Mouse (Mus musculus) frontal cortex, adult 2 months (tissue): ENCODE results near the gene Thap3. TPM values are rescaled to one million over a fixed set of nuclear protein-coding genes. Genes with fewer than 3 reads are reported as not detected.
"Not testable (repeated sequence)": the region's sequence is repeated elsewhere in the genome, so short reads cannot be mapped to it uniquely, and the experiment has no call there.

Experiments used
- DNase-seq, 2 experiments: peaks; one replicate each; pipeline ENCODE4 v3.0.0; 2022; ENCODE audit warnings: low spot score in 1 of 2; ENCODE audit errors: extremely low spot score in 1 of 2
- polyA plus RNA-seq: library from polyadenylated mRNA; depleted of rRNA; stranded (reverse); fragments of >200 nt; gene quantifications from 2 replicates; pipeline ENCODE4 v1.2.3, GENCODE M21; 2012; rRNA removed

Thap3 gene
- polyA plus RNA-seq, result 29.8 and 39.4 TPM in 2 replicates

- peak in 1 of 2 experiments; percentile 85 for DNase-seq
These were observed at the start of gene Thap3 for GRCm38 (mm10) chr4:151988342-151989109. Thap3 (minus strand) TSS chr4:151988997.

DNA sequence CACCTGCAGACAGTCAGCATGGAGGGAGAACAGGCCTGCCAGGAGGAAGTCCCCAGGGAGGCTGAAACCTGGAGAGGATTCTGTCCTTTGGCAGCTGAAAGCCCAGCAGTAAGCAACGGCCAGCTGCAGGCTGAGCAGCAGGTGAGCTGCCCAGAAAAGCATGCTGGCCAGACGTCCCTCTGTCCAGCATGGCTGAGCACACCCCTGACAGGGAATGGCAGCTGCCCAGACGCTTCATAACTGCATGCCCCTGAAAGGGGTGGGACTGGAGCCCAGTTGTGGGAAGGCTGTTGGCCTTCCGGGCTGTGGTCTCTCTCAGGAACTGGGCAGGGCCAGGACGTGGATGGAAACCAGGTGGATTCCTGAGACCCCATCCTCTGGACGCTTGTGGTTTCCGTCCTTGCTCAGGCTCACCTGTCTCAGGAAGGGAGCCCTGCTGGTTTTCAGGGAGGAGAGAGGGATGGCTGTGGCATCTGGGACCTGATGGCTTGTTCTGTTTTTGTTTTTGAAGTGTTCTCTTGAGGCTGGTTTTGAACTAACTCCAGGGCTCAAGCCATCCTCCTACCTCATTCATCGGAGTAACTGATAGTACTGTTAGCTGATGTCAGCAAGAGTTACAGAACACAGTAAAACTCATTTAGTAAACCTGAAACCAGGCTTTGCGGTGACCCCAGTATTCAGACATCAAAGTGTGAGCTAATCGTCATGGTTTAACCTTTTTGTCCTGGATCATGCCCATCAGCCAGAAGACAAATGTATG lies 49.6 kb upstream of the Thap3 start, which contains the start of gene Tas1r1:
TSS of gene Tas1r1 (minus strand) at position 344 of the 760 bp plus-strand sequence.
- no peak for DNase-seq

GRCm38 (mm10) chr4:152036464-152036863 lies 47.7 kb upstream of the Thap3 start:
- not testable (repeated sequence) for DNase-seq

DNA sequence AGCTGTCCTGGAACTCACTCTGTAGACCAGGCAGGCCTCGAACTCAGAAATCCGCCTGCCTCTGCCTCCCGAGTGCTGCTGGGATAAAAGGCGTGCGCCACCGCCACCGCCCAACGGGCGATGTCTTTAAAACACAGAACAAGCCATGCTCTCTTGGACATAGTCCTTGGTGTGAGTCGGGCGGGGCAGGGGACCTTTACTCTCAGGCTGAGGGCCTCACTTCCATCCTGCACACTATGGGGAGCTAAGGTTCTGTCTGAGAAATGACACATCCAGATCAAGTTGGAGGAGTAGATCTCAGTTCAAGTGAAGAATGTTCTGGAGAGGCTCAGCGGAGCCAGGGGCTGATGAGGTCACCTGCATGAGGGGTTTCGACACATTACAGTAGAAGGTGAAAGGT lies 44.1 kb upstream of the Thap3 start:
- DNase-seq, result no peak

- DNase-seq, result no peak
These were observed 41.2 kb upstream of the Thap3 start for GRCm38 (mm10) chr4:152029997-152030396.

GRCm38 (mm10) chr4:152029087-152029486 lies 40.3 kb upstream of the Thap3 start:
- DNase-seq, result no peak

GRCm38 (mm10) chr4:152028456-152028855 lies 39.7 kb upstream of the Thap3 start:
- DNase-seq, result no peak

- DNase-seq, result peak; percentile 96 to 97
These were observed 38.7 kb upstream of the Thap3 start, which contains the start of gene Zbtb48 for GRCm38 (mm10) chr4:152027524-152027923. Zbtb48 (minus strand) TSS chr4:152027671.

DNA sequence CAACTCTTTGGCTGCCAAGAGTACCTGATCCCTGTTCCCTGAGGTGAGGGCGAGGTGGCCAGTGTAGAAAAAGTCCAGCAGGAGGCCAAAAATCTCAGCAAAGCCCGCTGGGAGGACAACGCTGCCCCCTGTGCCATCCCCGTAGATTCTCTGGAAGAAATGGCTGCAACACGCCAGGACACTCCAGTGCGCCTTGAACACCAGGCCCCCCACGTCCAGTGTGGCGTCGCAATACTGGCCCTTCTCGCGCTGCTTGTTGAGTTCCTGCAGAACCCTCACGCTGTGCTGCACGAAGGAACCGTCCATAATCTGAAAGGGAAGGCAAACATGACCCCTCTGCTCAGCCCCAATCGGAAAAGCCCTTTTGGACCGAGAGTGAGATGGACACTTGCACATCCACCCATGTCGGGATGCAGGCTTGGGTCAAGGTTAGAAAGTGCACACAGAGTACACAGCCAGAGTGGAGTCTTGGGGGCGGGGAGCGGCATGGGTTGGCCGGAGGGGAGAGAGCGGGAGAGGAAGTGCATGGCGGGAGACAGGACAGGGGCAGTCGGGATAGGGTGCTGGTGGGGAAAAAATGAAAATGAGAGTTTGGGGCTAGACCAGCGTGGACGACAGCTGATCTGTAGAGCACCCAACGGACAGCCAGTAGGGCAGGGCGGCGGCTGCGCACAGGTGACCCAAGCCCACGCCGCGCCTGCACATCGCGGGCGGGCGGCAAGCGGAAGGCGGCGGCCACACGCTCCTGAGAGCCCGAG lies 38.1 kb upstream of the Thap3 start:
- no peak for DNase-seq

DNA sequence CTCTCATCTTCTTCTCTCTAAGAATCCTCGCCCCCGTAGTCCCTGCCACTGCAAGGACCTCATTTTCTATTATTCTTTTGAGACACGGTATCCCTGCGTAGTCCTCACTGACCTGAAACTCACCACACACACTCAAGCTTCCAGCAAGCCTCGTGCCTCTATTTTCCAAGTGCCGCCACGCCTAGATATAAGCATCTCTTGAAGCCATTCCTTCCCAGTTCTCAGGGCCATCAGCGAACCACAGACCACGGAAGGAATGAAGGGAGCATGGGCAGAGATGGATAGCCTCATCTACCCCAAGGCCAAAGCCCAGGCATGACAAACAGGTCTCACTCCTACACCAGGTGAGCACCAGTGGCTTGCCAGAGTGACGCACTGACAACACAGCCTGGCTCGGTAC lies 35.7 kb upstream of the Thap3 start:
- no peak for DNase-seq

GRCm38 (mm10) chr4:152022506-152022905 lies 33.7 kb upstream of the Thap3 start:
- no peak for DNase-seq

- DNase-seq, result no peak
These were observed 32.8 kb upstream of the Thap3 start for GRCm38 (mm10) chr4:152021568-152022097.

DNA sequence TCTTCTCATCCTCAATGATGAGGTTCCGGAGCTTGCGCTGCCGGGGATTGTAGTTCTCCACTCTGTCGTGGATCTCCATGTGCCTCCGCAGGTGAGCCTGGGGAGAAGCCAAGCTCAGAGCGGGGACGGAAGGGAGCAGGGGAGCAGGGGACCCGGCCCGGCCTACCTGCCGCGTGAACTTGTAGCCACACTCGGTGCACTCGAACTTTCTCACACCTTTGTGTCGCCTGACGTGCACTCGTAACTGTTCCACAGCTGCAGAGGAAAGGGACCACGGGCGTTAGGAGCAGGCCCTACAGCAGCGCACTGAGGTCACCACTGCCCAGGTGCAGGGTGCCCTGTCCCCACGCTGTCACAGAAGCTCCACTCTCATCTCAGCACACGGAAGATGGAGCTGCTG lies 31.2 kb upstream of the Thap3 start:
- DNase-seq, result no peak

DNA sequence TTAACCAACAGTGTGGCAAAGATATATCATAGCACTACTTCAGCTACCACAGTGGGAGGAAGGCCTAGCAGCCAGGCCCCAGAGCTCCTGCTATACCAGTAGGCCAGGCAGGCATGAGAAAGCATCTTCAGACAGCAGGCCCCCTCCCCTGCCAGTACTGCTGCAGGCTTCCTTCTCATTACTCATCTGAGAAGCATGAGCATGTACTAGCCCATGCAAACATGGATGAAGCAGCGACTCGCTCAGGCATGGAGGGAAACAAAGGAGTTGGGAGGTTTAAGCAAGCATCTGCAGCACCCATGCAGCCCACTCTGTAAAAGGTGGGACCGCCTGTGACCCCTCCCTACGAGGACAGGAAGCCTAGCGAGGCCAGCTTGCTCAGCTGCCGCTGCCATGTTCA lies 30.3 kb upstream of the Thap3 start:
- DNase-seq, result no peak

DNA sequence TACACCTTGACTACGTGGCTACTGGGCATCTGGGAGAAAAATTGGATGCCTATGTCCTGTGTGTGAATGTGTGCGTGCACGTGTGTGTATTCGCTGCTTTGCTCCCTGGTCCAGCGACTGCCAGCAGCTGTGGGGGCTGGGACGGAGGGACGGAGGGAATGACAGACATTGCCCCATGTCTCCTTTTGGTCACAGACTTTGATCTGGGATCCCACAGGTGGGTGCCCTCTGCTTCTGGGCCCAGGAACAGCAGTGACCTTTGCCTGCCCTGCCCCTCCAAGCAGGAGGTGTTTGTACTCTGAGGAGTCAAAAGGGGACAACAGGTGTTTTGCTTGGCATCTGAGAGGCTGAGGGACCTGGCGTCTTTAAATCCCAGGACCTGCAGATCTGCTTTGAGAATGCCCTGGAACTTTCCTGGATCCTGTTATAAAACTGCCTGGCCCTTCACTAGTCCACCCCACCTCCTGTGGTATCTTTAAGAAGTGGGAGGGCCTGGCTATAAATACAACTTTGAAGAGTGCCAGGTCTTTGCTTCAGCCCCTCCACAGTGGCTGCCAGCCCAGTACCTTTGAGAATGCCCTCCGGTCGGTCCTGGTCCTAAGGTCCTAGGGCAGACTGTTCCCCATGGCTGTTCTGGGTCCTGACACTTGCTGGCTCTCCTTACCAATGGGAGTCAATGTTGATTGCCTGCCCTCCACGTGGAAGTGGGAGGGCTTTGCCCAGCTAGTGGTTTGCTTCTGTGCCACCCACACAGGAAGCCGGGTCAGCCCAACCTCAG lies 24.4 kb upstream of the Thap3 start:
- no peak for DNase-seq

DNA sequence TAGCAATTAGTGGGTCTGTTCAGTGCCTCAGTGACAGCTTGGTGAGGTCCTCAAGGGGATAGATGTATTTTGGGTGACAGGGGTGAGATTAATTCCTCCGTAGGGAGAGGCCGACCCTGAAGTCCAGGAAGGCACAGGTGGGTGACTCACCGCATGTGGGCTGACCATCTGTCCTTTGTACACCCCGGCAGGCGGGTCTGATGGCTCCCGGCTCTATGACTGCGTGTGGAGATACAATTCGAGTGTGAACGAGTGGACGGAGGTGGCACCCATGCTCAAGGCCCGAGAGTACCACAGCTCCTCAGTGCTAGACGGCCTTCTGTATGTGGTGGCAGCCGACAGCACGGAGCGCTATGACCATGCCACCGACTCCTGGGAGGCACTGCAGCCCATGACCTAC lies 23.3 kb upstream of the Thap3 start:
- DNase-seq, result no peak

DNA sequence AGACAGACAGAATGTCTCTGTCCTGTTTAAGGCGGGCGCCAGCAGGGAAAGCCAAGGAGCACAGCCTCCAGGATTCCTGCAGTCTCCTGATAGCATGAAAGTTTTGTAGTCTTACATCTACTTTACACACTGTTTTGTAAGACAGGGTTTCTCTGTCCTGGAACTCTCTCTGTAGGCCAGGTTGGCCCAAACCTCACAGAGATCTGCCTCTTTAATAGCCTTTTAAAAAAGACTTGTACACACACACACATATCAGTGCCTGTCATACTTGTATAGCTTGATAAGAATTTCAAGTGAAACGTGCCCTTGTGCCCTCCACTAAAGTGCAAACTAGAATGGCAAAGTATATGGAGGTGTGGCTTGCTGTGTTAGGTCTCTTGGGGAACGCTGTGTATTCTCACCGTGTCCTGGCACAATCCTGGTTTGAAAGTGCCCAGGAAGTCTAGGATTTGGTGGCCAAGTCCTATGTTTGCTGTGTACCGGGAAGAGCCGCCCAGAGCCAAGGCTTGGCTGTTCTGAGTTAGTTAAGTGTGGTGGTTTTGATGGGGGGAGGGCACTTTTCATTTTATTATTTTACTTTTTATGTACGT lies 22.5 kb upstream of the Thap3 start:
- DNase-seq, result no peak

- DNase-seq, result no peak
These were observed 21.9 kb upstream of the Thap3 start for GRCm38 (mm10) chr4:152010707-152011134.

DNA sequence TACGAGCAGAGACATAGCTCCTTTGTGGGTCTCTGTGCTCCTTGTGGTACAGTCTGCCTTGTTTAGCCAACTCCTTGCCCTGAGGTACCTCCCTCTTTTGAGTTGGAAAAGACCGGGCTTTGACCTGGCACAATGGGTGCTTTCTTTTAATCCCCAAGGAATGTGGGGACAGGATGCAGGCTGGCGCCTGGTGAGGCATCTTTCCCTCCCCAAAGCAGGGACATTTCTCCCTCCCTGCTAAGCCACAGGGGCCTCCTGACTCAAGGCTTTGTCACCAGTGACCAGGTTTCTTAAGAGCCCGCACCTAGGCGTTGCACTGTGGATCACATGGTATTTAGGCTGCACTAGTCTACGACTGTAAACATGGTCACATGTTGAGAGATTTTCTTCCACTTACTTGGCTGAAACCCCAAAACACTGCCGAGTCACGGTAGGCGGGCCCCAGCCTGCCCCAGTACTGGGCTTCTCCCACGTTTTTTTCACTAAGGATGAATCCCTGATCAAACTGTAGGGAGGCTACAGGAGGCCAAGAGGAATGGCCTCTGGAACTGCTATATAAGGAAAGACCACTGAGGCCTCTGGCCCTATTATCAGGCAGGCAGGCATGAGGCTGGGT lies 21.4 kb upstream of the Thap3 start:
- DNase-seq, result peak in 1 of 2 experiments; percentile 57
